Mouse (Mus musculus): Measurements from ENCODE around the gene Entpd8. TPM values are rescaled to one million over a fixed set of nuclear protein-coding genes. Genes with fewer than 3 reads are reported as not detected.

Gene Entpd8
- polyA plus RNA-seq, 2 experiments: 2.3 to 4.9 TPM

- H3K4me1 ChIP-seq (replicated peaks; ENCODE audit: control insufficient read depth in 2 of 2, insufficient read depth in 2 of 2, low read length in 1 of 2): peaks cover 4 to 14% of the 10 kb centered on the region in 2 experiments; a peak in 3 of 4 replicates
- no peak overlapping the region for H3K27ac ChIP-seq
- no peaks in the 10 kb centered on the region for H3K36me3 ChIP-seq (replicated peaks; ENCODE audit: control insufficient read depth, insufficient read depth, low read depth)
- no peaks in the 10 kb centered on the region for H3K27me3 ChIP-seq (ENCODE audit: control insufficient read depth, insufficient read depth, low read length)
- H3K9me3 ChIP-seq (ENCODE audit: control insufficient read depth, low read length): no peaks in the 10 kb centered on the region
- no peak overlapping the region for H3K9ac ChIP-seq (replicated peaks)
- TF ChIP-seq EP300 (IDR thresholded peaks at IDR 0.05; ENCODE audit: low read depth) (no peak), CTCF (IDR thresholded peaks at IDR 0.05; ENCODE audit: low read depth) (no peak)
- no peak for ATAC-seq (ENCODE audit: insufficient read depth)
- WGBS (ENCODE audit: insufficient replicate concordance): 45% methylated on average over 2 of the region's 2 CpGs
- DNase-seq (ENCODE audit: low read depth in 3 of 3, low spot score in 3 of 3): no peak
- no peak overlapping the region for H3K4me3 ChIP-seq (ENCODE audit: insufficient read depth in 1 of 2, low read depth in 2 of 2, low read length in 2 of 2)
- no peak overlapping the region for H3K4me2 ChIP-seq (ENCODE audit: low read depth)
Observed at GRCm38 (mm10) chr2:25122666-25123065, 42.6 kb downstream of the Entpd8 start.

- Histone ChIP-seq H3K9me3 (ENCODE audit: control insufficient read depth, low read length) (no peaks in the 10 kb centered on the region), H3K36me3 (replicated peaks; ENCODE audit: control insufficient read depth, insufficient read depth, low read depth) (no peaks in the 10 kb centered on the region), H3K4me3 (ENCODE audit: insufficient read depth in 1 of 2, low read depth in 2 of 2, low read length in 2 of 2) (no peak overlapping the region), H3K4me1 (replicated peaks; ENCODE audit: control insufficient read depth in 2 of 2, insufficient read depth in 2 of 2, low read length in 1 of 2) (peaks cover 4 to 14% of the 10 kb centered on the region in 2 experiments; a peak in 3 of 4 replicates), H3K4me2 (ENCODE audit: low read depth) (no peak overlapping the region), H3K27me3 (ENCODE audit: control insufficient read depth, insufficient read depth, low read length) (no peaks in the 10 kb centered on the region), H3K9ac (replicated peaks) (no peak overlapping the region), H3K27ac (no peak overlapping the region)
- DNase-seq (ENCODE audit: low read depth in 3 of 3, low spot score in 3 of 3) (no peak), ATAC-seq (ENCODE audit: insufficient read depth) (peak; percentile 32; the same call in 1 of the 2 replicates)
- TF ChIP-seq EP300 (IDR thresholded peaks at IDR 0.05; ENCODE audit: low read depth) (no peak), CTCF (IDR thresholded peaks at IDR 0.05; ENCODE audit: low read depth) (no peak)
- 26% methylated on average over 5 of the region's 5 CpGs for WGBS (ENCODE audit: insufficient replicate concordance)
Observed at GRCm38 (mm10) chr2:25123527-25123926, 43.4 kb downstream of the Entpd8 start.

- H3K4me1 ChIP-seq (replicated peaks; ENCODE audit: control insufficient read depth in 2 of 2, insufficient read depth in 2 of 2, low read length in 1 of 2): peaks cover 4 to 14% of the 10 kb centered on the region in 2 experiments; a peak in 3 of 4 replicates
- H3K27me3 ChIP-seq (ENCODE audit: control insufficient read depth, insufficient read depth, low read length): no peaks in the 10 kb centered on the region
- TF ChIP-seq EP300 (IDR thresholded peaks at IDR 0.05; ENCODE audit: low read depth) (no peak), CTCF (IDR thresholded peaks at IDR 0.05; ENCODE audit: low read depth) (no peak)
- DNase-seq (ENCODE audit: low read depth in 3 of 3, low spot score in 3 of 3): no peak
- no peak overlapping the region for H3K9ac ChIP-seq (replicated peaks)
- no peak overlapping the region for H3K27ac ChIP-seq
- no peak for ATAC-seq (ENCODE audit: insufficient read depth)
- 50% methylated on average over 3 of the region's 3 CpGs for WGBS (ENCODE audit: insufficient replicate concordance)
- H3K9me3 ChIP-seq (ENCODE audit: control insufficient read depth, low read length): no peaks in the 10 kb centered on the region
- H3K4me3 ChIP-seq (ENCODE audit: insufficient read depth in 1 of 2, low read depth in 2 of 2, low read length in 2 of 2): no peak overlapping the region
- H3K4me2 ChIP-seq (ENCODE audit: low read depth): no peak overlapping the region
- no peaks in the 10 kb centered on the region for H3K36me3 ChIP-seq (replicated peaks; ENCODE audit: control insufficient read depth, insufficient read depth, low read depth)
Observed at GRCm38 (mm10) chr2:25124411-25124810, 44.3 kb downstream of the Entpd8 start.

- Histone ChIP-seq H3K4me3 (ENCODE audit: insufficient read depth in 1 of 2, low read depth in 2 of 2, low read length in 2 of 2) (no peak overlapping the region), H3K9me3 (ENCODE audit: control insufficient read depth, low read length) (no peaks in the 10 kb centered on the region), H3K4me1 (replicated peaks; ENCODE audit: control insufficient read depth in 2 of 2, insufficient read depth in 2 of 2, low read length in 1 of 2) (peaks cover 4 to 14% of the 10 kb centered on the region in 2 experiments; a peak in 3 of 4 replicates), H3K9ac (replicated peaks) (no peak overlapping the region), H3K36me3 (replicated peaks; ENCODE audit: control insufficient read depth, insufficient read depth, low read depth) (no peaks in the 10 kb centered on the region), H3K27me3 (ENCODE audit: control insufficient read depth, insufficient read depth, low read length) (no peaks in the 10 kb centered on the region), H3K27ac (no peak overlapping the region), H3K4me2 (ENCODE audit: low read depth) (no peak overlapping the region)
- ATAC-seq (ENCODE audit: insufficient read depth) (no peak), DNase-seq (ENCODE audit: low read depth in 3 of 3, low spot score in 3 of 3) (no peak)
- TF ChIP-seq CTCF (IDR thresholded peaks at IDR 0.05; ENCODE audit: low read depth): no peak
- no peak for TF ChIP-seq EP300 (IDR thresholded peaks at IDR 0.05; ENCODE audit: low read depth)
- 85% methylated on average over 6 of the region's 6 CpGs for WGBS (ENCODE audit: insufficient replicate concordance)
Observed at GRCm38 (mm10) chr2:25125146-25125545, 45.0 kb downstream of the Entpd8 start.

- TF ChIP-seq EP300 (IDR thresholded peaks at IDR 0.05; ENCODE audit: low read depth) (no peak), CTCF (IDR thresholded peaks at IDR 0.05; ENCODE audit: low read depth) (no peak)
- Histone ChIP-seq H3K27me3 (ENCODE audit: control insufficient read depth, insufficient read depth, low read length) (no peaks in the 10 kb centered on the region), H3K4me1 (replicated peaks; ENCODE audit: control insufficient read depth in 2 of 2, insufficient read depth in 2 of 2, low read length in 1 of 2) (peaks cover 7 to 19% of the 10 kb centered on the region in 2 experiments), H3K9me3 (ENCODE audit: control insufficient read depth, low read length) (no peaks in the 10 kb centered on the region), H3K9ac (replicated peaks) (no peak overlapping the region), H3K4me2 (ENCODE audit: low read depth) (no peak overlapping the region), H3K36me3 (replicated peaks; ENCODE audit: control insufficient read depth, insufficient read depth, low read depth) (no peaks in the 10 kb centered on the region), H3K4me3 (ENCODE audit: insufficient read depth in 1 of 2, low read depth in 2 of 2, low read length in 2 of 2) (no peak overlapping the region), H3K27ac (no peak overlapping the region)
- ATAC-seq (ENCODE audit: insufficient read depth) (no peak), DNase-seq (ENCODE audit: low read depth in 3 of 3, low spot score in 3 of 3) (no peak)
- 69% methylated on average over 19 of the region's 19 CpGs for WGBS (ENCODE audit: insufficient replicate concordance)
Observed at GRCm38 (mm10) chr2:25126011-25127010, 46.2 kb downstream of the Entpd8 start.
